Mouse (Mus musculus) stomach, postnatal 0 days (tissue): ENCODE measurements around the gene Tjp1. TPM values are rescaled to one million over a fixed set of nuclear protein-coding genes. Genes with fewer than 3 reads are reported as not detected.
A peak's percentile ranks its signal among the peaks of the same experiment; 100 is the strongest.

Experiments
- ATAC-seq: fragments of 200-750 bp; cut with Nextera tagmentation; 2 replicates; pipeline ENCODE4 v1.8.0; 2017; ENCODE audit not compliant: low FRiP score, low TSS enrichment
- DNase-seq: peaks from one replicate; pipeline ENCODE4 v3.0.0-alpha.2; 2016; ENCODE audit warnings: low spot score
- H3K27ac ChIP-seq: fragments of 300-500 bp; sonication (generic); replicated peaks from 2 replicates; pipeline ENCODE4 v1.5.1; 2014; ENCODE audit warnings: mild to moderate bottlenecking, control low read depth
- H3K27me3 ChIP-seq: fragments of 300-500 bp; sonication (generic); 2 replicates; pipeline ENCODE4 v1.6.1; 2014; ENCODE audit warnings: low read length; ENCODE audit not compliant: control insufficient read depth, insufficient read depth
- H3K36me3 ChIP-seq: fragments of 300-500 bp; sonication (generic); 2 replicates; pipeline ENCODE4 v1.6.1; 2014; ENCODE audit warnings: low read length, mixed read lengths; ENCODE audit not compliant: control insufficient read depth, insufficient read depth
- H3K4me1 ChIP-seq: fragments of 300-500 bp; sonication (generic); replicated peaks from 2 replicates; pipeline ENCODE4 v1.6.1; 2014; ENCODE audit warnings: antibody characterized with exemption; ENCODE audit not compliant: control insufficient read depth, insufficient read depth
- H3K4me2 ChIP-seq: fragments of 300-500 bp; sonication (generic); replicated peaks from 2 replicates; pipeline ENCODE4 v1.6.1; 2014; ENCODE audit warnings: low read depth, mild to moderate bottlenecking, control low read depth, moderate library complexity
- H3K4me3 ChIP-seq: fragments of 300-500 bp; sonication (generic); 2 replicates; pipeline ENCODE4 v1.5.1; 2014; ENCODE audit warnings: low read depth, low read length, control low read depth
- H3K9ac ChIP-seq: fragments of 300-500 bp; sonication (generic); 2 replicates; pipeline ENCODE4 v1.6.1; 2014; ENCODE audit warnings: mild to moderate bottlenecking, low read length, control low read depth, mixed read lengths
- H3K9me3 ChIP-seq: fragments of 300-500 bp; sonication (generic); 2 replicates; pipeline ENCODE4 v1.6.1; 2016; ENCODE audit warnings: low read length; ENCODE audit not compliant: control insufficient read depth
- CTCF ChIP-seq: IDR thresholded peaks from 2 replicates; pipeline ENCODE4 v1.5.1; 2016; ENCODE audit warnings: antibody characterized with exemption, low read depth, mild to moderate bottlenecking, moderate library complexity
- EP300 ChIP-seq: optimal IDR thresholded peaks from 2 replicates; pipeline ENCODE3; 2016; ENCODE audit warnings: antibody characterized with exemption
- WGBS: fragments of 180-500 bp; shearing (Covaris S2); extraction: QIAGEN DNeasy Blood & Tissue Kit; methylation state at CpG from one replicate; pipeline ENCODE4 v1.1.7; 2014; 5-methylcytosine and 5-hydroxymethylcytosine counted together
- polyA plus RNA-seq: library from polyadenylated mRNA; unstranded; fragments of >200 nt; fragmentation: Nextera tagmentation; extraction: Ambion mirVana; gene quantifications from 2 replicates; pipeline ENCODE4 v1.2.1, GENCODE M21; 2015

Tjp1 gene
- polyA plus RNA-seq, 1 experiment from 2014 or later: 12.6 TPM

GRCm38 (mm10) chr7:65388243-65389013, 139.2 kb downstream of the Tjp1 start:
- Histone ChIP-seq H3K9me3 (no peaks in the 10 kb centered on the region), H3K4me3 (no peak overlapping the region), H3K4me2 (no peak overlapping the region), H3K4me1 (no peaks in the 10 kb centered on the region), H3K9ac (no peak overlapping the region), H3K36me3 (no peaks in the 10 kb centered on the region), H3K27me3 (no peaks in the 10 kb centered on the region), H3K27ac (no peak overlapping the region)
- 79% methylated on average over 8 of the region's 8 CpGs for WGBS
- ATAC-seq (no peak), DNase-seq (no peak)
- TF ChIP-seq EP300: no peak

GRCm38 (mm10) chr7:65387560-65388175, 139.9 kb downstream of the Tjp1 start:
- H3K9me3 ChIP-seq: no peaks in the 10 kb centered on the region
- no peak for DNase-seq
- 74% methylated on average over 7 of the region's 7 CpGs for WGBS
- H3K36me3 ChIP-seq: no peaks in the 10 kb centered on the region
- no peak overlapping the region for H3K27ac ChIP-seq
- H3K27me3 ChIP-seq: no peaks in the 10 kb centered on the region
- H3K4me2 ChIP-seq: no peak overlapping the region
- no peak for ATAC-seq
- no peaks in the 10 kb centered on the region for H3K4me1 ChIP-seq
- no peak overlapping the region for H3K4me3 ChIP-seq
- TF ChIP-seq CTCF (no peak), EP300 (no peak)
- H3K9ac ChIP-seq: no peak overlapping the region

- no peaks in the 10 kb centered on the region for H3K4me1 ChIP-seq
- DNase-seq: no peak
- H3K9me3 ChIP-seq: no peaks in the 10 kb centered on the region
- H3K36me3 ChIP-seq: no peaks in the 10 kb centered on the region
- no peaks in the 10 kb centered on the region for H3K27me3 ChIP-seq
- no peak overlapping the region for H3K4me3 ChIP-seq
- no peak overlapping the region for H3K9ac ChIP-seq
- TF ChIP-seq EP300: no peak
- TF ChIP-seq CTCF: no peak
- 85% methylated on average over 7 of the region's 7 CpGs for WGBS
- no peak overlapping the region for H3K27ac ChIP-seq
- H3K4me2 ChIP-seq: no peak overlapping the region
- ATAC-seq: no peak
Observed at GRCm38 (mm10) chr7:65384775-65385174, 142.8 kb downstream of the Tjp1 start.

GRCm38 (mm10) chr7:65382515-65383283, 144.9 kb downstream of the Tjp1 start:
- H3K4me2 ChIP-seq: no peak overlapping the region
- peak overlapping the region; percentile 56 for H3K27ac ChIP-seq
- no peaks in the 10 kb centered on the region for H3K4me1 ChIP-seq
- WGBS: 38% methylated on average over 10 of the region's 10 CpGs
- no peak overlapping the region for H3K4me3 ChIP-seq
- ATAC-seq (peak; percentile 51; the same call in 1 of the 2 replicates), DNase-seq (no peak)
- no peaks in the 10 kb centered on the region for H3K36me3 ChIP-seq
- no peaks in the 10 kb centered on the region for H3K27me3 ChIP-seq
- no peak for TF ChIP-seq CTCF
- TF ChIP-seq EP300: no peak
- no peaks in the 10 kb centered on the region for H3K9me3 ChIP-seq
- H3K9ac ChIP-seq: no peak overlapping the region

- no peaks in the 10 kb centered on the region for H3K9me3 ChIP-seq
- H3K4me2 ChIP-seq: no peak overlapping the region
- H3K36me3 ChIP-seq: no peaks in the 10 kb centered on the region
- ATAC-seq: no peak; the same call in 1 of the 2 replicates
- TF ChIP-seq CTCF (no peak), EP300 (no peak)
- H3K27ac ChIP-seq: 0 out of 2 replicates have a peak overlapping the region, but pooled peaks have one; percentile 1
- 42% methylated on average over 6 of the region's 6 CpGs for WGBS
- H3K9ac ChIP-seq: no peak overlapping the region
- no peak for DNase-seq
- no peak overlapping the region for H3K4me3 ChIP-seq
- no peaks in the 10 kb centered on the region for H3K4me1 ChIP-seq
- H3K27me3 ChIP-seq: no peaks in the 10 kb centered on the region
Observed at GRCm38 (mm10) chr7:65381896-65382295, 145.7 kb downstream of the Tjp1 start.
